Mouse (Mus musculus): ENCODE measurements around the gene Klhdc8a.

Klhdc8a gene

DNA sequence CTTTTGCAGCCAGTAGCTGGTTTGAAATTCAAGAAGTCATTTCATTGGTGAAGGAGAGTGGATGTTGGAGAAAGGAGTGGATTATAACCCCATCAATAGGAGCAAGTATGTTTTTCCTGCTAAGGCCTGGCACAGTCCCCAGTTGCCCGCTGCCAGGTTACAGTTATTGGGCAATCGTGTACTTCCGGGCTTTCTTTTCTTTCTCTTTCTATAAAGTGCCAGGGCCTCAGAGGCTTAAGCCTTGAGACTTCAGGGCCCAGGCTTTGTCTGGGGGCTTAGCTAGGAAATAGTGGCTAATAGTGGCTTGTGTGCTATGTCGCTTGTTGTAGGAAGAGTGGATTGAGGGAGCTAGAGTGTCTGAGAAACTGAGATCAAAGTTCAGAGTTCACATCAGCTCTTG lies 19.0 kb downstream of the Klhdc8a start:
- DNase-seq (ENCODE audit: low read depth, low spot score) = no peak

DNA sequence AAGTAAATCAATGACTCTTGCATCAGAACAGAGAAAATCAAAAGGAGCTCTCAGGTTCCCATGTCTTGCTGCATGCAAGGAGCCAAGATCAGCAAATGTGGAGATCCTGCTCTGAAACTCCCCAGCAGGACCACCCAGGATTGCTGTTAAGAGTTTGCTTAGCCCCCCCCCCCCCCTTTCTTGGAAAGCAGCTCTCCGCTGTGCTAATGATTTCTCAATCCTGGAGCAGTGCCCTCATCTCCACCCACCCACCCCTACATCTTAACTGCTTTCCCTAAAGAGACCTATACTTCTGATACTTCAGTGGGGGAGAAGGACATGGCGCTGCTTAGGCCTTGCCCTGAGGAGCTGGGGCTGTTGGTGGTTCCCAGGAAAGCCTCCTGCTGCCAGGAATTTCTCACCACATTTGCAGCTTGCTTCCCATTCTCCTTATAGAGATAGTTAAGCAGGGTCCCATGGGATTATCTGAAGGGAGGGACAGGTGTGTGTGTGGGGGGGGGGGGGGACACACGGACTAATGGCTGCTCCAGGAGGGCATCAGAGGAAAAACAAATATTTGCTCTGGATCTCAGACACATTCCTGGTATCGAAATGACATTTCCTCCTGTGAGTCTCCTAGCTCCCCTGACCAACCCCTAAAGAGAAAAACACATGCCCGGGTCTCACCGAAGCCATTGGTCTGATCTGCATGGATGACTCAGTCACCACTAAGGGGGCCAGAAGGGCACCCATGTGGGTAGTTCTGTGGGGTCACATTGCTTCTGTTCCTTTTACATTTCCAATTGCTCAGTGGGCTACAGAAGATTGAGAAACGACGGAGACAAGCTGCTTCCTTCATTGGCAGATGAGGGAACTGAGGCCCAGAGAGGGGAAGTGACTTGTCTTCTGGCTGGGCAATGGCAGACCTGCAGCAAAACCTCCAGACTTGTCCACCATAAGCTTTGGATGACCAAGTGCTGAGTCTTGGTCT lies 19.8 kb downstream of the Klhdc8a start:
- no peak for DNase-seq (ENCODE audit: low read depth, low spot score)

DNA sequence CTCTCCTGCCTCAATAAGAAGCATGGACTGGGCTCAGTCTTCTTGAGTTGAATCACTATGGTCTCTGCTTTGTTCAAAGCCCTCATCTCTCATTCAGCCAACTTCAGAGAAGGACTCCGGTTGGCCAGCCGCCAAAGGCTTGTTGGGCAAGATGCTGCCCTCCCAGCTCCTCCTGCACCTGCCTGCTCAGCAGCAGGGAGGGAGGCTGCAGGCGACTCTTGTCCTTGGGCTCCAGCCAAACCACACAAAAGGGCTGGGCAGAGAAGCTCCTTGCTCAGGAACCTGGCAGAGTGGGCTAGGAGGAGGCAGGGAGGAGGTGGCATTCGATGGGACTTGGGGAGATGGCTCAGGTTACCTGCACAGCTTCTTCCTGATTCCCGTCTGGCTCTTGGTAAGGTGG lies 20.8 kb downstream of the Klhdc8a start:
- no peak for DNase-seq (ENCODE audit: low read depth, low spot score)

DNA sequence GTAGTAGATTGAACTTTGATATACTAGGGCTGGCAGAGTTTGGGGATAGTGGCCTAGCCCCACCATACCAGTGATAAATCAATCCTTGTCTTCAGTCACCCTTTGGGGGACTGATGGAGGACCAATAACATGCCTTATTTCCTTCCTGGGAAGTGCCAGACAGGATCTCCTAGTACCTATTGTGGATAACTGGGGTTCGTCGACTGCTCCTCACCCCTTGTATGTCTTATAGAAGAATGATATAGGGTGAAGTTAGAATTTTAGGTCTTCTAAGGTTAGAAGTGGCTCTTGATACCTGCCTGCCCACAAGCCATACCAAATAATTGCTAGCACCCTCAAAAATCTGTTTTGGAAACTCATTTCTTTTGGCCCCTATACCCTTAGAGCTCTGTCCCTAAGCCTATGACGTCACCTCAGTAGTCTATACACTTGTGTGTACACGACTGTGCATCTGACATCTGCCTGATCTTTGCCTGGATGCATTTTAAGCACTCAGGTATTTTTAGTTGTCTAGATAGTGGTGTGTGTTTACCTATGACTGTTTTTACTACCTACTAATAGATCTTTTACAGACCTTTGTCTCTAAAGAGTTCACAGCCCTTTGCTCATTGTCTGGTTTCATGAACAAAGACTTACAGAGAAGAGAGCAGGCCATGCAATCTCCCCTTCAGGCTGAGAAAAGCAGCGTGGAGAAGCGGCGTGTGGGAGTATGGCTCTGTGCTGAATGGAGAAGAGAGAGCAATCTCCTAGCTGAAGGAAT lies 23.6 kb downstream of the Klhdc8a start:
- DNase-seq (ENCODE audit: low read depth, low spot score) = no peak

DNA sequence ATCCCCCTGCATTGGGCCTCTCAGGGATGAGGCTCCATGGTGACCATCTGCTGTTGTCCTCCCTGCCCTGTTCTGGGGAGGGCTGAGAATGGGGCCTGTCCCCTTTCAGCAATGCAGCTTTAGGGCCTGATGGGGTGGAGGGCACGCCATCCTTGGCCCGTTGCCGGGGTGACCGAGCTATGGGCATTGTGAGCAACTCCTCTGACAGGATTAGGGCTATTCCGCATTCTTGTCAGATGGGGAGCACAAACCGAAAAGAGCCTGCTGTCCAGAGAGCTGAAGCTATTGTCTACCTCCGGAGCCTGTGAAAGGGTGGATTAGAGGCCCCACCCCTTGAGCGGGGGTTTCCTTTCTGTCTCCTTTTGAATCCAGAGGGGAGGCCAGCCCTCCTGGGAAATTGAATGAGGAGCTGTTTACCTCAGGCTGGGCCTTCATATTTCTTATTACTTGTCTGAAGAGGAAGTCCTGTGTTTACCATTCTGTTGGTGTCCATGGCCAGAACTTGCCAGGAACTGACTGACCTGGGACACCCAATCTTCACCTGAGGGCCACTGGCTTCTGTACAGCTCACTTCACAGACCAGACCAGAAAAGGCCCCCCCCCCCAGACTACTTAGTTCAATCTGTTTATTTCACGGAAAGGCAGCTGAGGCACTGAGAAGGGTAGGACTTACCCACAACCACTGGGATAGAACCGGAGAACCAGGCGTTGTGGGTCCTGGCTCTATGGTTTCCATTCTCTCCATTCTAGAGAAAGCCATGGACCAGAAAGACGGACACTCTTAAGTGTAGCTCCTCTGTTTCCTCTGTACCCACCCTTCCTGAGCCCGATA lies 24.5 kb downstream of the Klhdc8a start:
- no peak for DNase-seq (ENCODE audit: low read depth, low spot score)

DNA sequence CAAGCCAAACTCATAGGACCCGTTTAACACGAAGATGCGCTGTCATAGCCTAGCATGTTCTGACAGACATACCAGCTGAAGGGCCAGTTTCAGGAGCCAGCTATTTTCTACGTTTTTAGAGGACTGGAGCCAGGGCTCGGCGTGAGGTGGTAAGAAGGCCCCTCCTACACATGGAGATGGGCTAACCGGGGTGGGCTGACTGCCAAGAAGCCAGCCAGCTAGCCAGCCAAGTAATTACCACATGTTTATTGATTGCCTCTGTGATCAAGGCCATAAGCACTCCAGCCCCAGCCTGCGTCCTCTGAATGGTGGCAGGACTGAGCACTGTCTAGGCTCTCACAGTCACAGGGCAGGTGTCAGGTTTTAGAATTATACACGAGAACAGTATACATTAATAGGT lies 28.4 kb downstream of the Klhdc8a start:
- DNase-seq (ENCODE audit: low read depth, low spot score) = no peak

DNA sequence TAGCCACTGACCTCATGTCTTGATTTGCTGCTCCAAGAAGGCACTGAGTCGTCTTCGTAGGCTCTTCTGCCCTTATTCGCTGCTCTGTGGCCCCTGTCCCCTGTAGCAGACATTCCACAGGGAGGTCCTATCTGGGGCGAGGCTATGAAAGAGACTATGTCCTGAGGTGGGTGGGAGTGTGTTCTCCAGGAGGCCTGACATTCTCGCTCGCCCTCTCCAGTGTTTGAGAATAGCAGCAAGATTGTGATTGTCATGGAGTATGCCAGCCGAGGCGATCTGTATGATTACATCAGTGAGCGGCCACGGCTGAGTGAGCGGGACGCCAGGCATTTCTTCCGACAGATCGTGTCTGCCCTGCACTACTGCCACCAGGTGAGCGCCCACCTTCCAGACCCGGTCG lies 29.1 kb downstream of the Klhdc8a start:
- DNase-seq (ENCODE audit: low read depth, low spot score) = no peak

DNA sequence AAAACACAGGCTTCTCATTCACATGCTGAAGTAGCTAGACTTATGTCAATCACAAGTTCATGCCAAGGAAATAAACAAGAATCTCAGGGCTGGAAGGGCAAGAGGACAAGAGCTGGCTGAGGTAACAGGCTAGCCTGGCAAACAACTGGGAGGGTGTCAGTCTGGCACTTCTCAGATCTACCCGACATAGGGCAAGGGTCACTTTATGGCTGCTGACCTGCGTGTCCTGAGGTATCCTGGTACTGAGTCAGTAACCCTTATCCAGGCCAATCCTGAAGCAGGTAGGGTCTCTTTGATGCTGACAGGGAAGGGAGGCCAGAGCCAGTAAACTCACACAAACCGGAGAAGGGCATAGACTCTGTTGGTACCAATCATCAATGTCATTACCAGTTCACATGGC lies 30.1 kb downstream of the Klhdc8a start:
- no peak for DNase-seq (ENCODE audit: low read depth, low spot score)

DNA sequence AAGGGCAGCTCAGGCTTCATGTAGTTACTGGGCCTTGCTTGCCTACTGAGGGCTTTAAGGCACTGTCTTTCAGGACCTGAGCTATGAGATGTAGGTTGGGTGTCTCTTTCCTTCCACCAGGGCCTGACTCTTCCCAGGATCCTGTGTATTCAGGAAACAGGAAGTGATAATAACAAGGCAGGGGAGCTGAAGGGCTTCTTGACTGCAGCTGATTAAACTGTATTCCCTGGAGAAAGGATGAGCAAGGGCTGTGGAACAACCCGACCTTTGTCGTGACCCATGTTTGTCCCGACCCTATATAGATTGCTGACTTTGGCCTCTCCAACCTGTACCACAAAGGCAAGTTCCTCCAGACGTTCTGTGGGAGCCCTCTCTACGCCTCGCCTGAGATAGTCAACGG lies 31.2 kb downstream of the Klhdc8a start:
- DNase-seq (ENCODE audit: low read depth, low spot score) = no peak

DNA sequence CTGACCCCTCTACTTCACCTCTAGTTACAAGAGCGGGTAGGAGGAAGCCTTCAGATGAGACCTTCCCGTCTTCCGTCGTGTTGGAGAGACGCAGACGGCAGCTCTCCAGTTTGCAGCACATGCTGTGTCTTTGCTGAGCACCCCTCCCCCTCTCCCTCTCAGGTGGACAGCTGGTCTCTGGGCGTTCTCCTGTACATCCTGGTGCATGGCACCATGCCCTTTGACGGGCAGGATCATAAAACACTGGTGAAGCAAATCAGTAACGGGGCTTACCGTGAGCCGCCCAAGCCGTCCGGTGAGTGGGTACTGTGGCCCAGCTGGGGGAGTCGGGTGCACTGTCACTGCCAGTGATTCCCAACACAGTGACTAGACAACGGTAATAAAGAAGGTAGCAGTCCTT lies 32.0 kb downstream of the Klhdc8a start:
- DNase-seq (ENCODE audit: low read depth, low spot score) = no peak

DNA sequence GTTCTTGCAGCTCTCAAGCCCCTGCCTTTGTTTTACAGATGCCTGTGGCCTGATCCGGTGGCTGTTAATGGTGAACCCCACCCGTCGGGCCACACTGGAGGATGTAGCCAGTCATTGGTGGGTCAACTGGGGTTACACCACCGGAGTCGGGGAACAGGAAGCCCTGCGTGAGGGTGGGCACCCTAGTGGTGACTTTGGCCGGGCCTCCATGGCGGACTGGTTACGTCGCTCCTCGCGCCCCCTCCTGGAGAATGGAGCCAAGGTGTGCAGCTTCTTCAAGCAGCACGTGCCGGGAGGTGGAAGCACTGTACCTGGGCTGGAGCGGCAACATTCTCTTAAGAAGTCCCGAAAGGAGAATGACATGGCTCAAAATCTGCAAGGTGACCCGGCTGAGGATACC lies 32.9 kb downstream of the Klhdc8a start:
- DNase-seq (ENCODE audit: low read depth, low spot score) = no peak

DNA sequence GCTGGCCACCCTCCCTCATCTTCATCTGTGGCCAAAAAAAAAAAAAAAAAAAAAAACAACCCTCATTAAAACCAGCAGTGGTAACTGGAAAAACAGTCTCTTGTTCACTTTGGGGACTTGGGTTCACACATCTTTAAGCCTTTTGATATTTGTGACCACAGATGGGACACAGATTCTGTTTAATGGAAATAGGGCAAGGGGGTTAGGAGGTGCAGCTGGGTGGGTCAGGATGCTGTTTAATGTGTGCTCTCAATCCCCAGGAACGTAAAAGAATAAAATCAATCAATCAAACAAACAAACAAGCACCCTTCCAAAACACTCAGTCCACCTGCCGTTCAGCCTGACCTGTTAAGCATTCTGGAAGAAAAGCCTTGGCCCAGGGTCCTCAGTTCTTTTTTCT lies 34.8 kb downstream of the Klhdc8a start:
- DNase-seq (ENCODE audit: low read depth, low spot score) = no peak

DNA sequence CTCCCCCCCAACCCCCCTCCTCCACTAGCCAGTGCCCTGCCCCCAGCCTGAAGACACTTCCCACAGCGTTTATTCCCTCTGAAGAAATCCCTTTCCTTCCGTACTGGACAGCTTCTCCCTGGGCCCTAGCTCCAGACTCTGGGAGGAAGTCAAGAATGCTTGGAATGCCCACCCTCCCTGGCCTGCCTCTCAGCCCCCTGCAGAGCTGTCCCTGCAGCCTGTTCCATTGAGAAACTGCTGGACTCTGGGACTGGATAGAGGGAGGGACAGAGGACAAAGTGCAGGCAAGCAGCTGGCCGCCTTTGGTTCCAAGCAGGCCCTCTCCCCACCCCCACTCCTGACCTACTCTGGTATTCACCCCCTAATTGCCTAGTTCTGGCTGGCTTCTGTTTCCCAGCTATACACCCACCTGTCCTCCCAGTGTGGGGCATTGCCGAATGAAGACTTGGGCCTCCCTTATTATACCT lies 35.3 kb downstream of the Klhdc8a start:
- DNase-seq (ENCODE audit: low read depth, low spot score) = no peak

DNA sequence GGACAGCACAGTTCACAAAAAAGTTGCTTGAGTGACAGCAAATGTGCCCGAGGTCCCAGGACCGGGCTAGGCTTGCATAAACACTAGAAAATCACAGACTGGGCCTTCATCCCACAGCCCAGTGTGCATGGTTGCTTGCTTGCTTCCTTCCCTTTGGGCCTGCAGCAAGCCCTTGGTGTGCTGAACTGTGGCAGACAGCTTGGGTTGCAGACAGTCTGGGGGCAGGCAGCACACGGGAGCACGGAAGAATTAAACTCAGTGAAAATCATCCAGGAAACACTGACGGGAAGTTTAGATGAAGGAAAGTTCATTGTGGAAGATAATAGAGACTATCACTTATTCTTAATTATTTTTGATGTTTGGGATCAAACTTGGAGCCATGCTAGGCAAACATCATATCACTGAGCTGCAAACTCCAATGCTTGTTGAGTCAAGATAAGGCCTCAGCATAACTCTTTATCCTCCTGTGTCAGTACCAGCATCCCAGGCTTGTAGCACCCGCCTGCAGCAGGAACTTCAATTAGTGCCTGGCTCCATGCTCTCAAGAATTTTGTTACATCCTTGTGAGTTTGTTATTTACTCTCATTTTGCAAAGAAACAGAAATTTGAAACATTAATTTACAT lies 35.9 kb downstream of the Klhdc8a start:
- DNase-seq (ENCODE audit: low read depth, low spot score) = no peak

DNA sequence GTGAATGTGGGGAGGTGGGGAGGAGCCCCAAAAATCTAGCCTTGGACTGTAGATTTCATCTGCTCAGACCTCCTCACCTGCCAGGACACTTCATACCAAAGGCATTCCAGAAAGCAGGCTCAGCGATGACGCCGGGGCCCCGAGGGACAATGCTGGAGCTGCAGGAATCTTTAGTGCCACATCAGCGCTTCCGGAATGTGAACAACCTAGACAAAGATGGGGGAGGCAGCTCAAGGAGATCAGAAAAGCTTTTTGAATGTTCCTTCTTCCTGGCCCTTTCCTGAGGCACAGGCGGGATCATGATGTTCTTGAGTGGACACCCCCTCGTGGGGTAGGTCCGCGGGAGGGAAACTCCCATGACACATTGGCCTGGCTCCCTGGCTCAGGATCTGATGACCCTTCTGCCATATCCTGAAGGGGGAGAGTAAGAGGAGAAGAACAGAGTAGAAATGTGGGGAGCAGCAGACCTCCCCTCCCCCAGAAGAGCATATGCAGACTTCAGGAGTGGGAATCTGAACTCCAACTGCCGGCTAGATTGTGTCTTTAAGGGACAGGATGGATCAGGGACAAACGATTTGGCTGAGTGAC lies 37.0 kb downstream of the Klhdc8a start:
- DNase-seq (ENCODE audit: low read depth, low spot score) = no peak

DNA sequence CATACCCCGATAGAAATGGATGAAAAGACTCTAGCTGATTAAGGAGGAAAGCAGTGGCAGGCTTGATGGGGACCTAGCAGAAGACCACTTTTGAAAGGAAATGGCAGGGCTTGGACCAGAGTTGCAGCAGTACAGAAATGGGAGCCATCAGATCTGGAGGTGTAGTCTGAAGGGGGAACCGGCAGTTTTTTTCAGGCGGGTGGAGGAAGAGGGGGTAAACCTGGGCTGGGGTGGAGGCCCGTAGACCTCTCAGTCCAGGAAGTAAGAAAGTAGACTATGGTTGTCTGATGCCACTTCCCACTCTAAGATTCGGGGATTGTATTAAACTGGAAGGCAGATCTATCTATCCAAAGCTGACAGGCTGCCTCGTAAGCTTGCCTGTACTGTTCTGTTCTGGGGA lies 38.5 kb downstream of the Klhdc8a start:
- no peak for DNase-seq (ENCODE audit: low read depth, low spot score)

DNA sequence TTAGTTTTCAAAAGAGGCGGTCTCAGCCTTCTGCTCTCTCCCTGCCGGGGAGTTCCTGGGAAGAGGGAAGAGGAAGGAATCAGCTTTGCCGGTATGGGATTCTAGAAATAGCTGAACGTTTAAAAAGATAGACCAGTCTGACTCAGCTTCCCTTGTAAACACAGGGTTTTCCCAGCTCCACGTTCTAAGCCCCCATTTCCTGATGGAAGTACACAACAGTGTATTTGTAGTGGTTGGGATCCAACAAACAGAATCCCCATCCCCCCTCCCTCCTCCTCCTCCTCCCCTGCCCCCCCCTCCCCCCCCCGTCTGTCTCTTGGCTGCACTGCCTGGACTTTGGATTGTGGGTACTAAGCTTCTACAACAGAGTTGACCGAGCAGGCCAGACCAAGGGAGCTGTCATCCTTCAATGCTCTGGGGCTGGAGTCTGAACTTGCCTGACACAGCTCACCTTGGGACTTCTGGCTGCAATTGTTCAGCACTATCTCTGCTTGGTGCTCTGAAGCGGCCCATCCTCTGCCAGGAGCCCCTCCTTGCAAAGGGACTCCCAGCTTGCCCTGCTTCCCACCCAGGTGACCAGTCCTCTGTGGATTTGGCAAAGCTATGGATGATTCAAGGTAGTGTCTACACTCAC lies 39.7 kb downstream of the Klhdc8a start:
- no peak for DNase-seq (ENCODE audit: low read depth, low spot score)

DNA sequence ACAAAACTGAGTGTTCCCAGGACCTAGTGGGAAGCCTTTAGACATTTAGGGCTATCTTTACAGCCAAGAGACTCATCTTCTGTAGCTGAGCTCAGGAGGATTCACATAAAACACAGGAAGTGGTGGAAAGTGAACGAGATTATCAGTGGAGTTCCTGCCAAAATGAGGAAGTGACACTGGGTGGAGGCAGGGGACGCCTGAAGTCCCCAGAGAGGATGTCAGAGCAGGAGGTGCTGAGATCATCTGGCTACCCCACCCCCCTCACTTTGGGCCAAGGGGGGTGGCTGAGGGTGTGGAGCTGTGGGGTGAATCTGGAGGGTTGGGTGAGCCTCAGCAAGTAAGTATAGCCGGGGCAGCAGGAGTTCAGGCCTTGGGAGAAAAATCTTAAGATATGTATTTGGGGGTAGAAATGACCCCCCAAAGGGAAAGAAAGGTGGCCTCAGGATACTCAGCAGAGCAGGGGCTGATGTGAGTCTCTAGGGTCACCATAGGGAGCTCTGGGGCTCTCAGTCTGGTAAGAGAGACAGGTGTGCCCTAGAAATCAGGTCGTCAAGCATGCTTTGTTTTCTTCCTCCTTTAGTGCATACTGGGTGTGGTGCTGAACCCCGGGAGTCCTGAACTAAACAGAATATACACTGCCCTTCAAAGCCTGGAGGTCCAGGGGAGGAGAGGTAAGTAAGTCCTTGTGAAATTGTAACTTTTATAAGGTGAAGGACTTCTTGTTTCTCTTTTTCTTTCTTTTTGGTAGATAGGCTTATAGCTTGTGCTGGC lies 43.5 kb downstream of the Klhdc8a start:
- DNase-seq (ENCODE audit: low read depth, low spot score) = no peak

DNA sequence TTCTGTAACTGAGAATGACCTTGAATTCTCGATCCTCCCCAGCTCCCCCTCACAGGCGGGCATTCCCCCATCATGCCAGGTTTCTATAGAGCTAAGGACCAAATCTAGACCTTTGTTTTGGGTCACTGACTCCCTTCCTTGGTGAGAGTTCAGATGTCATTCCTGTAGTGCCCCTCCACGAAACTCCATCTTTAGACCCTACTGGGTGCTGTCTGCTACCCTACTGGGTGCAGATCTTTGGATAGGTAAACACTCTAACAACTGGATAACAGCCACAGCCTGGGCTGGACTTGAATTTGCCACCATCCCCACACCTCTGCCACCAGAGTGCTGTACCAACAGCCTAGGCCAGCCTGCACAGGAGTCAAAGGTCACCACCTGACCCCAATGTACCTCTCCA lies 44.1 kb downstream of the Klhdc8a start:
- no peak for DNase-seq (ENCODE audit: low read depth, low spot score)

DNA sequence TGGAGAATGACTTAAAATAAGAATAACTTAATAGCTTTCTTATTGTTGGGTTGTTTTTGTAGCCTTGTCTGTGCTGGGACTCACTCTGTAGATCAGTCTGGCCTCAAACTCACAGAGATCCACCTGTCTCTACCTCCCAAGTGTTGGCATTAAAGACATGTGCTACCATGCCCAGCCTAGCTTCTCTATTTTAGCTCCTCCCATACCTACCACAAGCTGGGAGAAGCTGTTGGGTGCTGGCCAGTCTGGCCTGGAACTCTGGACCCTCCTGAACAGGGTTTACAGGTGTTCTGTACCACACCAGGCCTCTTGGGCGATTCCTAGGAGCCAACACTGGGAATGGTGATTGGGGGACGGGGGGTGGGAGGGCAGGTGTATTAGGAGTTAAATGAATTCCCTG lies 44.8 kb downstream of the Klhdc8a start:
- no peak for DNase-seq (ENCODE audit: low read depth, low spot score)
